Mouse (Mus musculus): Measurements from ENCODE around the gene Zfp710.

- TF ChIP-seq CTCF (IDR thresholded peaks at IDR 0.05; ENCODE audit: control insufficient read depth, insufficient read depth, insufficient read length) (no peak), MYOD1 (IDR thresholded peaks at IDR 0.05; ENCODE audit: control insufficient read depth, insufficient read length, low read depth) (no peak), MYOG (IDR thresholded peaks at IDR 0.05; ENCODE audit: control insufficient read depth, extremely low read depth, insufficient read length) (no peak), FOSL1 (IDR thresholded peaks at IDR 0.05; ENCODE audit: insufficient read depth, low read length, poor library complexity, severe bottlenecking) (no peak)
Measured at GRCm38 (mm10) chr7:80035748-80036147, 11.1 kb downstream of the Zfp710 start.
